Mouse (Mus musculus) heart, adult 8-10 months (tissue): ENCODE measurements around the gene Obp2a. TPM values are rescaled to one million over a fixed set of nuclear protein-coding genes. Genes with fewer than 3 reads are reported as not detected.
"Not testable (repeated sequence)": the region's sequence is repeated elsewhere in the genome, so short reads cannot be mapped to it uniquely, and the experiment has no call there.

Source experiments
- DNase-seq: peaks from one replicate; pipeline ENCODE4 v3.0.0; 2022; ENCODE audit warnings: low spot score
- total RNA-seq, 4 experiments: library from RNA; stranded (reverse); gene quantifications; 2 replicates each; pipeline ENCODE4 v1.2.4; 2022

Gene Obp2a
- total RNA-seq: under 1 TPM in 1 of 4 experiments, not detected in 3; 0.37 TPM

- not testable (repeated sequence) for DNase-seq
Measured at GRCm38 (mm10) chr2:25699743-25700142, at the start of gene Obp2a. Gene Obp2a, plus strand, starts transcription at chr2:25700043.

DNA sequence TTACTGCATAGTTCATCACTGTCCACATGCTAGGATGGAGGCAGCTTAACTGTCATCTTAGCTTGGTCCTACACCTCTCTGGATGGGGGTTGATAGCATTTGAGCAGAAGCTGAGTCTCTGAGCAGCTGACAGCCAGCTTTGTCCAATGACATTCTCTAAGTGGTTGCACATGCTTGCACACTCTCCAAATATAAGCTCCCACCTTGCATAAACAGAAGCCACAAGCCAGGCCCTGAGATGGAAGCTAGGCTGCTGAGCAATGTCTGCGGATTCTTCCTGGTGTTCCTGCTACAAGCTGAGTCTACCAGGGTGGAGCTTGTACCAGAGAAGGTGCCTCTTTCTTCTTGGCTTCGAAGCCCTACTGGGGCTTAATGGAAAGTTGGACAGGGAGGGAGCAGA lies 46.9 kb upstream of the Obp2a start, which contains the start of gene Lcn8:
Lcn8 (plus strand) TSS at position 219 of the 400 bp plus-strand sequence.
- DNase-seq: no peak

DNA sequence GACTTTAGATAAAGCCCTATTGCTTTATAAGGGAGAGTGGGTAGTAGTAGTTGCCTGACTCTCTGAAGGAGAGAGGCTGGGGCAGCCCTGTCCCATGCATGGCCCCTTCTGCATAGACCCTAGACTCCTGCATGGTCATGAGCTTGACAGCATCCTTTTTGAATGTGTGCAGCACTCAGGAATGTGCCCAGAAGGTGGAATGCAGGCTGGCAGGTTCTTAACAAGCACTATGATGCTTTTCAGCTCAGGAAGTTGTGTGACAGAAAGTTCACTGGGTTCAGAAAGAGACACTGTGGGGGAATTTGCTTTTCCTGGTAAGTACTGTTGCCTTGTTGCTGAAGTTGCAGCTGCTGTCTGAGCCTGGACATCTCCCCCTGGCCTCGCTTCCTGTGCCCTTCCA lies 45.3 kb upstream of the Obp2a start:
- no peak for DNase-seq

DNA sequence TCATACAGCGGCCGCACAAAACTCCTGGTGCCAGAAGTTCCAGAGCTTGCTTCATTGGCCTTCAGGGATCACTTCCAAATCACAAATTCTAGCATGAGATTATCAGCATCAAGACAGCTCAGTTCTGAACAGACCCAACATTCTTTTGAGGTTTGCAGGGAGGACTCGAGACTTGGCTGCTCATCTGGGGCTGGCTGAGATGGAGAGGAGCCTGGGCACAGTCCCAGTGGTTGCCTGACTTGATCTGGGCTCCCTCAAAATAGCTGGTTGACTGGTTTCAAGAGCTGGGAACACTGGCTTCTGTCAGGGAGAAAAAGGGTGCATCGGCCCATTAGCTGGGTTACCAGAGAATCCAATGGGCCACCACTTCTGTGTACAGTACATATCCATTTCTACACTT lies 43.2 kb upstream of the Obp2a start:
- DNase-seq: peak; percentile 37

GRCm38 (mm10) chr2:25657246-25657645 lies 42.6 kb upstream of the Obp2a start:
- DNase-seq: no peak

GRCm38 (mm10) chr2:25657652-25658051 lies 42.2 kb upstream of the Obp2a start, which contains the start of gene Lcn5:
Gene Lcn5, plus strand, starts transcription at chr2:25657952.
- no peak for DNase-seq

- peak; percentile 22 for DNase-seq
Measured at GRCm38 (mm10) chr2:25660279-25660678, 39.6 kb upstream of the Obp2a start.

GRCm38 (mm10) chr2:25661245-25661970 lies 38.4 kb upstream of the Obp2a start:
- DNase-seq: no peak

GRCm38 (mm10) chr2:25663511-25663910 lies 36.3 kb upstream of the Obp2a start:
- DNase-seq: peak; percentile 33

DNA sequence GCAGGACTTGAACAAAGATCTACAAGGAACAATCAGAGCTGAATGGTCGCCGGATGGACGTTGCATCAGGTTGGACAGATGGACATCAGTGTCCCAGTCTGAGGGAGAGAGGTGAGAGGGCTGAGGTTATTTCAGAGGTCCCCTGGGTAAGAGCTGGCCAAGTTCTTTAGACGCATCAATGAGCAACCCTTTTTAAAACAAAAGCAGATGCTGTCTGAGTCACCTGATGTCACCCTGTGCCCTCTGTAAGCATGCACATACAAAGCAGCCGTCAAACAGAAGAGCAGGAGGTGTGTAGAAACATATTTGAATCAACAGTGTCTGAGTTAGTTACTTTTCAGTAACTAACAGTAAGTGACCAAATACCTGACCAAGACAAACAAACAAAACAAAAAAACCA lies 35.7 kb upstream of the Obp2a start:
- DNase-seq: no peak

- no peak for DNase-seq
Measured at GRCm38 (mm10) chr2:25666516-25666915, 33.3 kb upstream of the Obp2a start.

GRCm38 (mm10) chr2:25676486-25676885 lies 23.4 kb upstream of the Obp2a start, which contains the start of gene Lcn6:
Gene Lcn6, plus strand, starts transcription at chr2:25676786.
- DNase-seq: no peak

GRCm38 (mm10) chr2:25679559-25679958 lies 20.3 kb upstream of the Obp2a start:
- DNase-seq: no peak

GRCm38 (mm10) chr2:25682426-25682825 lies 17.4 kb upstream of the Obp2a start, which contains the start of gene Lcn10:
Gene Lcn10, plus strand, starts transcription at chr2:25682726.
- no peak for DNase-seq

DNA sequence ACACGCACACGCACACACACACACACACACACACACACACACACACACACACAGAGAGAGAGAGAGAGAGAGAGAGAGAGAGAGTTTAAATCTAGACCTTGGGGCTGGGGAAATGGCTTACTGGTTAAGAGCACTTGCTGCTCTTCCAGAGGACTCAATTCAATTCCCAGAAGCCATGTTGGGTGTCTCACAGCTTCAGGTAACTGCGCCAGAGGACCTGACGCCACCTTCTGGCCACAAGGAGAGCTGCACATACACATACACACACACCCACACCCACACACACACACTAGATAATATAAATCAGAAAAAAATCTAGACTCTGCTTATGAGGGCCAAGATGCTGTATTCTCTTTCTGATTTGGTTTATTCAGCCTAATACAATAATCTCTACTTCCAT lies 12.9 kb upstream of the Obp2a start:
- no peak for DNase-seq

DNA sequence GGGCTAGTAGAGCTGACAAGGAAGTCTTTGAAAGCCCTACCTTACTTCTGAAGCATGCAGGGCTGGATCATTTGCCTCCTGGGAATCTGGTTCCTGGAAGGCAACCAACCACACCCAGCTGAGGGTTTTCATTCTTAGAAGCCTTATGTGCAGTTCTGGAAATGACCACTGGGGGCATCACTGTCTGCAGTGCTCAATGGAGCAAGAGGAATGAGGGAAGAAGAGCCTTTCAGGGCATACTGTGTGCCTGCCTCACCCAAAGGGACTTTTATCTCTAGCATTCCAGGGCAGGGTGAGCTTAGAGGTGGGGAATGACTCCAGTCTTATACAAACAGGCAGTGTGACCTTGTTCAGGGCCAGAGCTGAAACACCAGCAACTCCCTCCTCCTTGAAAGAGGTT lies 5.2 kb upstream of the Obp2a start:
- DNase-seq: peak; percentile 69

DNA sequence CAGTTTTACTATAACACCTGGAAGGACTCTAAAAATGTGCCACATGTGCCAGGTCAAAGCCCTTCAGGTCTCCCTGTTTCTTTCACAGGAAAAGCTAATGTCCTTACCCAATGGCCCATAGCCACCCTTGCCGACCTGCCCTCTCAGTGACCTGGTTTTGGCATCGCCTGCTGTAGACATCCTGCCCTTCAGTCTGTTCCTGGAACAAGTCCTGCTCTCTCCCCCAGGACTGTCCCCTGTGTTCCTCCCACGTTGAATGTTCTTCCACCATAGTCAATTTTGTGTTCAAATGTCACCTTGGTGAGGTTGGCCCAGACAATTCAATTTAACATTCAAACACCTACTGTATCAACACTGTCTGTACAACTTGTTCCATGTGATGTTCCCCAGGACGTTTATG lies 2.9 kb upstream of the Obp2a start:
- no peak for DNase-seq

DNA sequence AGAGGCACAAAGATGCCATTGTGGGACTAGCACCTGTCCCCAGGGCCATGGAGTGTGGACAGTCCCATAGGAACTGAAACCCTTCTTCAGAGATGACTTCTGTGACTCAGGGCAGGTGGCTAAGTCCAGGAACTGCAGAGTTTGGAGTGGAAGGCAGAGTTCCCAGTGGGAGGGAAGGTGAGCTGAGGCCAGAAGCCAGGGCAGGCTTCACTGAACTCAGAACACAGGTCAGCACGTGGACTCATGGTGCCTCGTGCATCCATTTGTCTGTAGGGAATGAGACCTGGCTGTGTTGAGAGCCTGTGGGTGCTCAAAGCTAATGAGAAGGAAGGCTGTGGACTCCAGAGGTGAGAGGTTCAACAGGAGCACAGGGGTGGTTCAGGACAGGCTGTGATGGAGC lies 1.1 kb upstream of the Obp2a start:
- no peak for DNase-seq

DNA sequence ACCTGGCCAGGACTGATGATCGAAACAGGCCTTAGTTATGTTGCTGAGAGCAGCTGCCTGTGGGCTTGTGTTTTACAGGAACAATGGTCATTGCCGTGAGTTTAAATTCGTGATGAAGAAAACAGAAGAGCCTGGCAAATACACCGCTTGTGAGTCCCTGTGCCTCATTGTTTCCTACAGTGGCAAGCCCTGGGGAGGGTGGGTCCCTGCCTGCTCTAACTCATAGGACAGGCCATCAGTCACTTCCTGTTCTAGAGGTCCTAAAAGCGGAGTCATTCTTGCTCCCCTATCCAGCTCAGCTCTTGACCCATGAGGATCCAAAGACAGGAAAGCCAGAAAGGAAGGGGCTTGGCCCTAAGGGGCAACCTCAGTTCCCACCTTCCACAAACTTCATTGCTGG lies 1.2 kb downstream of the Obp2a start:
- DNase-seq: no peak

DNA sequence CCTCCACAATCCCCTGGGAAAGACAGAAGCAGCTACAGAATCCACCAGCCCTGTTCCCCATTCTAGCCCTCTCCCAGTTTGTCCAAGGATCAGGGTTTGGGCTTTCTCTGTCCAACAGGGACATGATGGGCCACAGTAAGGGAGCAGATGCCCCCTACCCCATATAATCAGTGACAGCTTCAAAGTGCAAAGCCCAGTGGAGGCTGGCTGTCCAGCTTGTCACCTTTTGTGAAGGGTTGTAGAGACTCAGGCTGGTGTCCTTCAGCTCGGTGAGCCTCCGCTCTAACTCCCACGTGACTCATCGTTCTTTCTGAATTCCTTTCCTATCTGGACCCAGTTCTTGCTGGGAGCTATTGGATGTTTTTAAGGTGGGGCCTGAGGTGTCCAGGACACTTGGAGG lies 3.9 kb downstream of the Obp2a start:
- DNase-seq: no peak

GRCm38 (mm10) chr2:25706643-25707481 lies 7.0 kb downstream of the Obp2a start, which contains the start of gene Bmyc:
Gene Bmyc, plus strand, starts transcription at chr2:25706739.
- DNase-seq: peak; percentile 54

DNA sequence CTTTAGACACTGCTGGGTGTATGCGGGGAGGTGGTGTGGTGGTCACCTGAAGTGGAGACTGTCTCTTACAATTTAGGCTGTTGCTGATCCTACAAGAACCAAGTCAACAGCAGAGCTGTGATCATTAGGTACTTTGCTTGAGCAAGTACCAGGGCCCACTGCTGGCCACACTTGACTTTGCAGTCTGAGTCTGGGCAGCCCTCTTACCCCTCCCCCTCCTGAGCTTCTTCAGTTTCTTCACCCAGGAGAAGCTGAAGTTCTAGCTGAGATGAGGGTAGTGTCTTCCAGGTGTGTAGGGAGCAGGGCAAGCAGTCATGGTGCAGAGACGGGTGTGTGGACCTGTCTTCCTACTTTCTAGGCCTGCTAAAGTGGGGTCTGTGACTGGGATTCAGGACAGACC lies 8.3 kb downstream of the Obp2a start:
- DNase-seq: no peak

GRCm38 (mm10) chr2:25709056-25709455 lies 9.2 kb downstream of the Obp2a start:
- DNase-seq: not testable (repeated sequence)
